Mouse (Mus musculus): ENCODE data around the gene Ccdc124. TPM values are rescaled to one million over a fixed set of nuclear protein-coding genes. Genes with fewer than 3 reads are reported as not detected.

The Ccdc124 gene
- polyA plus RNA-seq, 1 experiment from 2014 or later = 182 TPM

GRCm38 (mm10) chr8:70839408-70840351 is 34.1 kb downstream of the Ccdc124 start, which contains the start of gene Arrdc2:
TSS of gene Arrdc2 (minus strand) at chr8:70839720.
- peaks cover 8% of the 10 kb centered on the region for H3K4me1 ChIP-seq (ENCODE audit: control insufficient read depth, insufficient read depth, low read length)
- H3K27ac ChIP-seq (ENCODE audit: low read length) = peak within 1 kb of the TSS; percentile 90
- H3K36me3 ChIP-seq (ENCODE audit: control insufficient read depth, insufficient read depth, low read length) = peaks cover 3% of the 10 kb centered on the region; the same call in 1 of the 2 replicates
- H3K9ac ChIP-seq (ENCODE audit: low read depth, low read length) = peak within 1 kb of the TSS; percentile 74
- H3K27me3 ChIP-seq (ENCODE audit: control insufficient read depth, insufficient read depth, low read depth, low read length) = no peaks in the 10 kb centered on the region
- peak within 1 kb of the TSS; percentile 81 for H3K4me2 ChIP-seq (ENCODE audit: low read length)
- WGBS = 2% methylated on average over 55 of the region's 55 CpGs
- peak within 1 kb of the TSS; percentile 69 for H3K4me3 ChIP-seq (ENCODE audit: low read depth, low read length)
- no peaks in the 10 kb centered on the region for H3K9me3 ChIP-seq (replicated peaks; ENCODE audit: control insufficient read depth, low read length, poor library complexity, severe bottlenecking)
- ATAC-seq = peak; percentile 97

- peak overlapping the region; percentile 81 for H3K4me2 ChIP-seq (ENCODE audit: low read length)
- H3K27me3 ChIP-seq (ENCODE audit: control insufficient read depth, insufficient read depth, low read depth, low read length) = no peaks in the 10 kb centered on the region
- no peaks in the 10 kb centered on the region for H3K9me3 ChIP-seq (replicated peaks; ENCODE audit: control insufficient read depth, low read length, poor library complexity, severe bottlenecking)
- peak overlapping the region; percentile 69 for H3K4me3 ChIP-seq (ENCODE audit: low read depth, low read length)
- H3K9ac ChIP-seq (ENCODE audit: low read depth, low read length) = peak overlapping the region; percentile 74
- H3K4me1 ChIP-seq (ENCODE audit: control insufficient read depth, insufficient read depth, low read length) = peaks cover 8% of the 10 kb centered on the region
- H3K27ac ChIP-seq (ENCODE audit: low read length) = peak overlapping the region; percentile 90
- ATAC-seq = peak; percentile 52
- peaks cover 3% of the 10 kb centered on the region; the same call in 1 of the 2 replicates for H3K36me3 ChIP-seq (ENCODE audit: control insufficient read depth, insufficient read depth, low read length)
- WGBS = 2% methylated on average over 66 of the region's 66 CpGs
These were observed 34.9 kb downstream of the Ccdc124 start for GRCm38 (mm10) chr8:70838654-70839407.

- ATAC-seq = no peak
- Histone ChIP-seq H3K4me3 (ENCODE audit: low read depth, low read length) (no peak overlapping the region), H3K27ac (ENCODE audit: low read length) (no peak overlapping the region), H3K4me2 (ENCODE audit: low read length) (no peak overlapping the region), H3K27me3 (ENCODE audit: control insufficient read depth, insufficient read depth, low read depth, low read length) (no peaks in the 10 kb centered on the region), H3K4me1 (ENCODE audit: control insufficient read depth, insufficient read depth, low read length) (peaks cover 8% of the 10 kb centered on the region), H3K9me3 (replicated peaks; ENCODE audit: control insufficient read depth, low read length, poor library complexity, severe bottlenecking) (no peaks in the 10 kb centered on the region), H3K36me3 (ENCODE audit: control insufficient read depth, insufficient read depth, low read length) (peaks cover 3% of the 10 kb centered on the region; the same call in 1 of the 2 replicates), H3K9ac (ENCODE audit: low read depth, low read length) (no peak overlapping the region)
- WGBS = 87% methylated on average over 12 of the region's 12 CpGs
These were observed 37.1 kb downstream of the Ccdc124 start for GRCm38 (mm10) chr8:70836666-70837065.

- Histone ChIP-seq H3K27me3 (ENCODE audit: control insufficient read depth, insufficient read depth, low read depth, low read length) (no peaks in the 10 kb centered on the region), H3K36me3 (ENCODE audit: control insufficient read depth, insufficient read depth, low read length) (peaks cover 3% of the 10 kb centered on the region; the same call in 1 of the 2 replicates), H3K4me1 (ENCODE audit: control insufficient read depth, insufficient read depth, low read length) (peaks cover 5% of the 10 kb centered on the region; the same call in 1 of the 2 replicates), H3K9ac (ENCODE audit: low read depth, low read length) (no peak overlapping the region), H3K27ac (ENCODE audit: low read length) (no peak overlapping the region), H3K4me2 (ENCODE audit: low read length) (no peak overlapping the region), H3K9me3 (replicated peaks; ENCODE audit: control insufficient read depth, low read length, poor library complexity, severe bottlenecking) (no peaks in the 10 kb centered on the region), H3K4me3 (ENCODE audit: low read depth, low read length) (no peak overlapping the region)
- no peak for ATAC-seq
- WGBS = 95% methylated on average over 3 of the region's 3 CpGs
These were observed 39.7 kb downstream of the Ccdc124 start for GRCm38 (mm10) chr8:70834071-70834470.

GRCm38 (mm10) chr8:70833520-70833919 is 40.2 kb downstream of the Ccdc124 start:
- Histone ChIP-seq H3K36me3 (ENCODE audit: control insufficient read depth, insufficient read depth, low read length) (peaks cover 3% of the 10 kb centered on the region; the same call in 1 of the 2 replicates), H3K27me3 (ENCODE audit: control insufficient read depth, insufficient read depth, low read depth, low read length) (no peaks in the 10 kb centered on the region), H3K9ac (ENCODE audit: low read depth, low read length) (no peak overlapping the region), H3K4me1 (ENCODE audit: control insufficient read depth, insufficient read depth, low read length) (peaks cover 2% of the 10 kb centered on the region; the same call in 1 of the 2 replicates), H3K4me3 (ENCODE audit: low read depth, low read length) (no peak overlapping the region), H3K9me3 (replicated peaks; ENCODE audit: control insufficient read depth, low read length, poor library complexity, severe bottlenecking) (no peaks in the 10 kb centered on the region), H3K27ac (ENCODE audit: low read length) (no peak overlapping the region), H3K4me2 (ENCODE audit: low read length) (no peak overlapping the region)
- WGBS = 49% methylated on average over 15 of the region's 15 CpGs
- ATAC-seq = no peak

- Histone ChIP-seq H3K4me2 (ENCODE audit: low read length) (no peak overlapping the region), H3K9me3 (replicated peaks; ENCODE audit: control insufficient read depth, low read length, poor library complexity, severe bottlenecking) (no peaks in the 10 kb centered on the region), H3K4me3 (ENCODE audit: low read depth, low read length) (no peak overlapping the region), H3K9ac (ENCODE audit: low read depth, low read length) (no peak overlapping the region), H3K36me3 (ENCODE audit: control insufficient read depth, insufficient read depth, low read length) (peaks cover 3% of the 10 kb centered on the region; the same call in 1 of the 2 replicates), H3K4me1 (ENCODE audit: control insufficient read depth, insufficient read depth, low read length) (no peaks in the 10 kb centered on the region), H3K27me3 (ENCODE audit: control insufficient read depth, insufficient read depth, low read depth, low read length) (no peaks in the 10 kb centered on the region), H3K27ac (ENCODE audit: low read length) (no peak overlapping the region)
- 57% methylated on average over 9 of the region's 9 CpGs for WGBS
- ATAC-seq = no peak
These were observed 40.7 kb downstream of the Ccdc124 start for GRCm38 (mm10) chr8:70833018-70833482.

- peaks cover 3% of the 10 kb centered on the region; the same call in 1 of the 2 replicates for H3K36me3 ChIP-seq (ENCODE audit: control insufficient read depth, insufficient read depth, low read length)
- no peak overlapping the region for H3K27ac ChIP-seq (ENCODE audit: low read length)
- no peak overlapping the region for H3K4me3 ChIP-seq (ENCODE audit: low read depth, low read length)
- H3K4me2 ChIP-seq (ENCODE audit: low read length) = no peak overlapping the region
- H3K4me1 ChIP-seq (ENCODE audit: control insufficient read depth, insufficient read depth, low read length) = no peaks in the 10 kb centered on the region
- H3K9me3 ChIP-seq (replicated peaks; ENCODE audit: control insufficient read depth, low read length, poor library complexity, severe bottlenecking) = no peaks in the 10 kb centered on the region
- ATAC-seq = no peak
- no peaks in the 10 kb centered on the region for H3K27me3 ChIP-seq (ENCODE audit: control insufficient read depth, insufficient read depth, low read depth, low read length)
- WGBS = 65% methylated on average over 11 of the region's 11 CpGs
- no peak overlapping the region for H3K9ac ChIP-seq (ENCODE audit: low read depth, low read length)
These were observed 41.4 kb downstream of the Ccdc124 start for GRCm38 (mm10) chr8:70832371-70832770.

GRCm38 (mm10) chr8:70831517-70831916 is 42.2 kb downstream of the Ccdc124 start:
- no peak overlapping the region for H3K9ac ChIP-seq (ENCODE audit: low read depth, low read length)
- WGBS = 86% methylated on average over 8 of the region's 8 CpGs
- H3K27me3 ChIP-seq (ENCODE audit: control insufficient read depth, insufficient read depth, low read depth, low read length) = no peaks in the 10 kb centered on the region

More at GRCm38 (mm10) chr8:70831517-70831916, 42.2 kb downstream of the Ccdc124 start:
- H3K4me3 ChIP-seq (ENCODE audit: low read depth, low read length) = no peak overlapping the region
- H3K9me3 ChIP-seq (replicated peaks; ENCODE audit: control insufficient read depth, low read length, poor library complexity, severe bottlenecking) = no peaks in the 10 kb centered on the region
- peaks cover 3% of the 10 kb centered on the region; the same call in 1 of the 2 replicates for H3K36me3 ChIP-seq (ENCODE audit: control insufficient read depth, insufficient read depth, low read length)
- no peaks in the 10 kb centered on the region for H3K4me1 ChIP-seq (ENCODE audit: control insufficient read depth, insufficient read depth, low read length)
- no peak overlapping the region for H3K27ac ChIP-seq (ENCODE audit: low read length)
- no peak overlapping the region for H3K4me2 ChIP-seq (ENCODE audit: low read length)
- ATAC-seq = no peak
